8 mouse cellular contexts compared by ENCODE assay signal in genomic region chr11:77785768-77786561, GRCm38 (mm10). TPM values are rescaled to one million over a fixed set of nuclear protein-coding genes. Genes with fewer than 3 reads are reported as not detected.
DNase-seq lines count a peak whose midpoint lies in the region; ATAC-seq lines count a peak whose summit lies in the region.

No protein-coding gene starts in this region.

- no peak overlapping the region for H3K4me2 ChIP-seq in midbrain, embryonic 14.5 days (ENCODE audit: low read length)

- H3K27me3 ChIP-seq in limb, embryonic 10.5 days (ENCODE audit: low read depth, poor library complexity, severe bottlenecking): no peaks in the 10 kb centered on the region
- no peaks in the 10 kb centered on the region for H3K27me3 ChIP-seq in midbrain, embryonic 14.5 days (ENCODE audit: control insufficient read depth, insufficient read depth, low read length)

- H3K4me1 ChIP-seq in limb, embryonic 10.5 days: peaks cover 45% of the 10 kb centered on the region
- H3K4me1 ChIP-seq in midbrain, embryonic 14.5 days (ENCODE audit: control insufficient read depth, insufficient read depth, low read length): peaks cover 29% of the 10 kb centered on the region

- no peaks in the 10 kb centered on the region for H3K9me3 ChIP-seq in limb, embryonic 10.5 days (replicated peaks)
- H3K9me3 ChIP-seq in midbrain, embryonic 14.5 days (ENCODE audit: control insufficient read depth, low read length): no peaks in the 10 kb centered on the region

- peaks cover 13% of the 10 kb centered on the region for H3K36me3 ChIP-seq in limb, embryonic 10.5 days
- H3K36me3 ChIP-seq in midbrain, embryonic 14.5 days (ENCODE audit: control insufficient read depth, insufficient read depth, low read length): peaks cover 5% of the 10 kb centered on the region; the same call in 1 of the 2 replicates

- peak overlapping the region; percentile 7; the same call in 1 of the 2 replicates for H3K9ac ChIP-seq in midbrain, embryonic 14.5 days (replicated peaks; ENCODE audit: low read length)

- no peak overlapping the region for H3K4me3 ChIP-seq in limb, embryonic 10.5 days
- H3K4me3 ChIP-seq in midbrain, embryonic 14.5 days (replicated peaks; ENCODE audit: low read depth, low read length): no peak overlapping the region

- 64% methylated on average over 7 of the region's 7 CpGs for WGBS in limb, embryonic 10.5 days
- 54% methylated on average over 7 of the region's 7 CpGs for WGBS in midbrain, embryonic 14.5 days

- DNase-seq in urinary bladder, adult 18-20 months (ENCODE audit: low spot score in 2 of 2): peak; percentile 43 to 53
- no peak for DNase-seq in urinary bladder, postnatal 10 days (ENCODE audit: low spot score)
- peak; percentile 57 to 62 for DNase-seq in cerebellum, postnatal 36 days
- DNase-seq in heart, postnatal 4 days: peak; percentile 73
- no peak for DNase-seq in limb, embryonic 10.5 days (ENCODE audit: low spot score)
- DNase-seq in midbrain, embryonic 14.5 days: no peak
- no peak for DNase-seq in thymus, postnatal 0 days (ENCODE audit: low spot score)
- DNase-seq in thymus, postnatal 4 days: no peak

- 0 out of 2 replicates have a peak, but pooled peaks have one; percentile 8 for ATAC-seq in midbrain, embryonic 14.5 days (ENCODE audit: low FRiP score, low TSS enrichment)

- H3K27ac ChIP-seq in limb, embryonic 10.5 days: peak overlapping the region; percentile 74
- H3K27ac ChIP-seq in midbrain, embryonic 14.5 days (replicated peaks; ENCODE audit: low read depth, low read length): peak overlapping the region; percentile 17; the same call in 1 of the 2 replicates

RNA-seq across cellular contexts. Expression of gene Gm10277, which starts 1.6 kb away (rescaled TPM):
- total RNA-seq in heart, postnatal 4 days (2021): not detected
- polyA plus RNA-seq in limb, embryonic 10.5 days (2016; fragmentation: Nextera tagmentation; extraction: Ambion mirVana): 1.1 and 1.4 TPM in 2 replicates
- 1.0 and 1.6 TPM in 2 replicates for polyA plus RNA-seq in midbrain, embryonic 14.5 days (2014; fragmentation: Nextera tagmentation; extraction: Ambion mirVana)
- polyA plus RNA-seq in thymus, postnatal 0 days (2015; fragmentation: Nextera tagmentation; extraction: Ambion mirVana): 0.39 and 1.1 TPM in 2 replicates

RNA-seq across cellular contexts. Expression of gene Myo18a, which starts 22.9 kb away (rescaled TPM):
- total RNA-seq in heart, postnatal 4 days (2021): 100 to 1,000 TPM; 244 to 245 TPM
- polyA plus RNA-seq in limb, embryonic 10.5 days (2016; fragmentation: Nextera tagmentation; extraction: Ambion mirVana): 25.6 and 29.5 TPM in 2 replicates
- polyA plus RNA-seq in midbrain, embryonic 14.5 days (2014; fragmentation: Nextera tagmentation; extraction: Ambion mirVana): 42.3 and 49.7 TPM in 2 replicates
- polyA plus RNA-seq in thymus, postnatal 0 days (2015; fragmentation: Nextera tagmentation; extraction: Ambion mirVana): 25.5 and 27.5 TPM in 2 replicates

Comparison
In these comparisons a context has a peak if more than half of its experiments do, and no peak if none do; other contexts are left out.
1. DNase-seq: peak in urinary bladder, adult 18-20 months (2 of 2), cerebellum, postnatal 36 days (2 of 2) and heart, postnatal 4 days (single experiment); none in urinary bladder, postnatal 10 days (single experiment), limb, embryonic 10.5 days (single experiment), midbrain, embryonic 14.5 days (single experiment), thymus, postnatal 0 days (single experiment) and thymus, postnatal 4 days (single experiment).